Mouse (Mus musculus) CH12.LX (cell line): ENCODE results near the gene Asic2. TPM values are rescaled to one million over a fixed set of nuclear protein-coding genes. Genes with fewer than 3 reads are reported as not detected.

Experiments used
- DNase-seq: peaks from one replicate; pipeline ENCODE4 v3.0.0-alpha.2; 2013; ENCODE audit errors: extremely low read depth
- H3K27ac ChIP-seq: 2 replicates; pipeline ENCODE4 v1.5.1; 2012; ENCODE audit warnings: low read depth, mild to moderate bottlenecking, control low read depth, moderate library complexity; ENCODE audit not compliant: insufficient read depth
- H3K27me3 ChIP-seq: replicated peaks from 2 replicates; pipeline ENCODE3; 2012; ENCODE audit warnings: inconsistent platforms
- H3K36me3 ChIP-seq, 2 experiments: replicated peaks in 1 of 2; 2 replicates each; pipeline versions ENCODE3 to v1.6.1; 2012; ENCODE audit warnings: inconsistent platforms in 1 of 2, low read length in 1 of 2, mild to moderate bottlenecking in 1 of 2, mixed read lengths in 1 of 2, moderate library complexity in 1 of 2; ENCODE audit not compliant: control insufficient read depth in 1 of 2, insufficient read depth in 1 of 2
- H3K4me1 ChIP-seq, 2 experiments: 2 replicates each; pipeline ENCODE4 v1.6.1; 2012; ENCODE audit warnings: inconsistent platforms in 1 of 2, moderate library complexity in 1 of 2; ENCODE audit not compliant: insufficient read depth in 2 of 2, control insufficient read depth in 1 of 2
- H3K4me2 ChIP-seq: 2 replicates; pipeline ENCODE4 v1.6.1; 2012; ENCODE audit warnings: low read depth, mild to moderate bottlenecking, control low read depth; ENCODE audit not compliant: poor library complexity, insufficient read depth, severe bottlenecking
- H3K4me3 ChIP-seq, 3 experiments: fragments of 150-350 bp in 1 of 3; sonication (generic) in 1 of 3; replicated peaks in 1 of 3; 2 replicates each; pipeline versions ENCODE3 to v1.5.1; 2011 to 2012; ENCODE audit warnings: low read depth in 2 of 3, low read length in 2 of 3, mild to moderate bottlenecking in 2 of 3, moderate library complexity in 2 of 3, control low read depth in 1 of 3, improper control_type of control experiment in 1 of 3, inconsistent platforms in 1 of 3, mixed read lengths in 1 of 3; ENCODE audit not compliant: poor library complexity in 1 of 3
- H3K79me2 ChIP-seq: replicated peaks from 2 replicates; pipeline ENCODE4 v1.6.1; 2012; ENCODE audit warnings: mild to moderate bottlenecking, moderate library complexity; ENCODE audit not compliant: control insufficient read depth, poor library complexity, insufficient read depth, severe bottlenecking; ENCODE audit errors: extremely low read depth
- H3K9ac ChIP-seq: 2 replicates; pipeline ENCODE4 v1.6.1; 2012; ENCODE audit warnings: low read depth, mild to moderate bottlenecking, control low read depth, moderate library complexity; ENCODE audit not compliant: insufficient read depth
- H3K9me3 ChIP-seq: replicated peaks from 2 replicates; pipeline ENCODE3; 2012; ENCODE audit warnings: low read length, inconsistent platforms, mixed read lengths
- BHLHE40 ChIP-seq: IDR thresholded peaks from 2 replicates; pipeline ENCODE4 v1.6.1; 2011; ENCODE audit warnings: mild to moderate bottlenecking, low read depth, low read length, improper control_type of control experiment
- CHD2 ChIP-seq: IDR thresholded peaks from 2 replicates; pipeline ENCODE4 v1.6.1; 2011; ENCODE audit warnings: low read length, improper control_type of control experiment
- CTCF ChIP-seq, 2 experiments: IDR thresholded peaks in 1 of 2; conservative IDR thresholded peaks in 1 of 2; 2 replicates each; pipeline ENCODE4 v1.5.1; 2011 to 2012; ENCODE audit warnings: low read depth in 2 of 2, low read length in 2 of 2, improper control_type of control experiment in 1 of 2, inconsistent platforms in 1 of 2, mild to moderate bottlenecking in 1 of 2, moderate library complexity in 1 of 2
- ETS1 ChIP-seq: conservative IDR thresholded peaks from 2 replicates; pipeline ENCODE4 v1.6.1; 2012; ENCODE audit warnings: low read depth, mild to moderate bottlenecking, inconsistent platforms, low read length, improper control_type of control experiment, moderate library complexity
- IRF4 ChIP-seq: IDR thresholded peaks from 2 replicates; pipeline ENCODE4 v1.6.1; 2014; ENCODE audit warnings: low read depth, mild to moderate bottlenecking, inconsistent platforms, low read length, improper control_type of control experiment
- MAZ ChIP-seq: IDR thresholded peaks from 2 replicates; pipeline ENCODE4 v1.6.1; 2012; ENCODE audit warnings: low read depth, mild to moderate bottlenecking, inconsistent platforms, low read length, improper control_type of control experiment, moderate library complexity
- MYC ChIP-seq: IDR thresholded peaks from 2 replicates; pipeline ENCODE4 v1.6.1; 2011; ENCODE audit warnings: low read depth, mild to moderate bottlenecking, improper control_type of control experiment, low read length
- PAX5 ChIP-seq: IDR thresholded peaks from 2 replicates; pipeline ENCODE4 v1.6.1; 2012; ENCODE audit warnings: low read length, inconsistent platforms, mixed read lengths
- POLR2A ChIP-seq: IDR thresholded peaks from 2 replicates; pipeline ENCODE4 v1.6.1; 2011; ENCODE audit warnings: low read depth, mild to moderate bottlenecking, improper control_type of control experiment, low read length
- POLR2AphosphoS2 ChIP-seq: IDR thresholded peaks from 2 replicates; pipeline ENCODE4 v1.6.1; 2011; ENCODE audit warnings: low read depth, low read length, improper control_type of control experiment
- RAD21 ChIP-seq: IDR thresholded peaks from 2 replicates; pipeline ENCODE4 v1.6.1; 2011; ENCODE audit warnings: low read depth, mild to moderate bottlenecking, low read length, improper control_type of control experiment, moderate library complexity
- RCOR1 ChIP-seq: conservative IDR thresholded peaks from 2 replicates; pipeline ENCODE4 v1.6.1; 2012; ENCODE audit warnings: low read depth, mild to moderate bottlenecking, inconsistent platforms, low read length, improper control_type of control experiment
- SMC3 ChIP-seq: IDR thresholded peaks from 2 replicates; pipeline ENCODE4 v1.6.1; 2011; ENCODE audit warnings: low read depth, low read length, improper control_type of control experiment
- TBP ChIP-seq: conservative IDR thresholded peaks from 2 replicates; pipeline ENCODE4 v1.6.1; 2011; ENCODE audit warnings: low read depth, low read length, improper control_type of control experiment
- ZC3H11A ChIP-seq: IDR thresholded peaks from 2 replicates; pipeline ENCODE4 v1.6.1; 2012; ENCODE audit warnings: low read depth, mild to moderate bottlenecking, inconsistent platforms, low read length, improper control_type of control experiment
- ZNF384 ChIP-seq: IDR thresholded peaks from 2 replicates; pipeline ENCODE4 v1.6.1; 2012; ENCODE audit warnings: low read depth, low read length, improper control_type of control experiment, inconsistent platforms
- dilution Hi-C: fragments of 300-500 bp; cut with MboI; formaldehyde crosslinking; loops from 2 replicates; pipeline ENCODE4 v1.14.3; 2020; ENCODE audit warnings: low sequenced_read_pairs; ENCODE audit not compliant: extremely low pct_unique_long_range_greater_than_20kb, extremely low pct_ligation_motif_present
- in situ Hi-C: fragments of 300-500 bp; cut with MboI; formaldehyde crosslinking; loops from 3 replicates; pipeline ENCODE4 v1.14.3; 2019; ENCODE audit warnings: low sequenced_read_pairs, low pct_ligation_motif_present, low pct_unique_long_range_greater_than_20kb, mixed read lengths
- polyA plus RNA-seq: library from polyadenylated mRNA; unstranded; fragments of >175 nt; gene quantifications from 2 replicates; pipeline ENCODE4 v1.2.1, GENCODE M21; 2012; ENCODE audit warnings: low read depth; ENCODE audit not compliant: insufficient read length
- total RNA-seq, 2 experiments: library from RNA; depleted of rRNA; stranded (reverse); fragments of 300-350 nt in 1 of 2; fragments of >200 nt in 1 of 2; gene quantifications; 2 replicates each; pipeline ENCODE4 v1.2.3; 2012 to 2014

Asic2 gene
- total and polyA plus RNA-seq, 3 experiments = not detected

- DNase-seq = no peak
- TF ChIP-seq MAZ (no peak), ZC3H11A (no peak), CHD2 (no peak), POLR2AphosphoS2 (no peak), TBP (no peak), ETS1 (no peak), RAD21 (no peak), MYC (no peak), POLR2A (no peak), PAX5 (no peak)
- Histone ChIP-seq H3K4me1 (no peaks in the 10 kb centered on the region), H3K79me2 (no peaks in the 10 kb centered on the region), H3K4me2 (no peak overlapping the region), H3K9me3 (no peaks in the 10 kb centered on the region), H3K27me3 (peaks cover 76% of the 10 kb centered on the region), H3K36me3 (no peaks in the 10 kb centered on the region), H3K9ac (no peak overlapping the region), H3K27ac (no peak overlapping the region), H3K4me3 (no peak overlapping the region)
- in situ Hi-C loops = no loop called here
- dilution Hi-C loops = no loop called here
Measured at GRCm38 (mm10) chr11:80843435-80843834, 1124.8 kb downstream of the Asic2 start.

- no peak overlapping the region for H3K4me3 ChIP-seq
- H3K36me3 ChIP-seq = no peaks in the 10 kb centered on the region
- H3K4me1 ChIP-seq = no peaks in the 10 kb centered on the region
- in situ Hi-C loops (no loop called here), dilution Hi-C loops (no loop called here)
- peak; percentile 7 for DNase-seq
- no peak overlapping the region for H3K4me2 ChIP-seq
- H3K79me2 ChIP-seq = no peaks in the 10 kb centered on the region
- no peak overlapping the region for H3K9ac ChIP-seq
- peak; percentile 38 for TF ChIP-seq RAD21
- no peak for TF ChIP-seq IRF4
- no peak for TF ChIP-seq RCOR1
- 0 out of 2 replicates have a peak, but pooled peaks have one; percentile 9 for TF ChIP-seq SMC3
- TF ChIP-seq CTCF (conservative IDR thresholded peaks at IDR 0.05 in 1 of 2, IDR thresholded peaks at IDR 0.05 in 1 of 2; ENCODE audit: low read depth in 2 of 2, low read length in 2 of 2) = peak in 1 of 2 experiments; percentile 54; a peak in 2 of 4 replicates
- 0 out of 2 replicates have a peak, but pooled peaks have one; percentile 62 for TF ChIP-seq MYC
- TF ChIP-seq TBP = no peak
- TF ChIP-seq BHLHE40 = no peak
- TF ChIP-seq ZNF384 = peak; percentile 85
- no peak for TF ChIP-seq PAX5
- H3K27ac ChIP-seq = no peak overlapping the region
- H3K9me3 ChIP-seq = no peaks in the 10 kb centered on the region
- peaks cover 47% of the 10 kb centered on the region for H3K27me3 ChIP-seq
Measured at GRCm38 (mm10) chr11:80838724-80839123, 1129.5 kb downstream of the Asic2 start.
